Mouse (Mus musculus) embryo, embryonic 11 days (tissue): ENCODE data around the gene Rtbdn.
"Not testable (repeated sequence)": the region's sequence is repeated elsewhere in the genome, so short reads cannot be mapped to it uniquely, and the experiment has no call there.

Experiments used
- DNase-seq: peaks from one replicate; pipeline ENCODE4 v3.0.0-alpha.2; 2015

Rtbdn gene

GRCm38 (mm10) chr8:84946528-84947240, at the start of gene Rtbdn:
TSS of gene Rtbdn (plus strand) at chr8:84946991.
- DNase-seq, result no peak

GRCm38 (mm10) chr8:84901071-84901470, 45.7 kb upstream of the Rtbdn start:
- DNase-seq, result no peak

GRCm38 (mm10) chr8:84901752-84902151, 45.0 kb upstream of the Rtbdn start, which contains the start of gene Klf1:
TSS of gene Klf1 (plus strand) at chr8:84901928.
- no peak for DNase-seq

GRCm38 (mm10) chr8:84902367-84902919, 44.3 kb upstream of the Rtbdn start:
- peak; percentile 57 for DNase-seq

- peak; percentile 93 for DNase-seq
These were observed 43.7 kb upstream of the Rtbdn start for GRCm38 (mm10) chr8:84902920-84903661.

GRCm38 (mm10) chr8:84904351-84904750, 42.4 kb upstream of the Rtbdn start:
- DNase-seq, result no peak

GRCm38 (mm10) chr8:84907037-84907436, 39.8 kb upstream of the Rtbdn start:
- DNase-seq, result no peak

- no peak for DNase-seq
These were observed 39.3 kb upstream of the Rtbdn start for GRCm38 (mm10) chr8:84907493-84907892.

GRCm38 (mm10) chr8:84907979-84908378, 38.8 kb upstream of the Rtbdn start:
- DNase-seq, result not testable (repeated sequence)

GRCm38 (mm10) chr8:84908421-84909161, 38.2 kb upstream of the Rtbdn start, which contains the start of gene Dnase2a:
TSS of gene Dnase2a (plus strand) at chr8:84908560.
- DNase-seq, result peak; percentile 99

- no peak for DNase-seq
These were observed 37.5 kb upstream of the Rtbdn start for GRCm38 (mm10) chr8:84909162-84909767.

- no peak for DNase-seq
These were observed 36.8 kb upstream of the Rtbdn start for GRCm38 (mm10) chr8:84909949-84910348.

- DNase-seq, result no peak
These were observed 36.2 kb upstream of the Rtbdn start for GRCm38 (mm10) chr8:84910551-84910950.

- DNase-seq, result no peak
These were observed 34.9 kb upstream of the Rtbdn start for GRCm38 (mm10) chr8:84911854-84912253.

- DNase-seq, result no peak
These were observed 34.4 kb upstream of the Rtbdn start for GRCm38 (mm10) chr8:84912391-84912790.

- peak; percentile 77 for DNase-seq
These were observed 33.8 kb upstream of the Rtbdn start for GRCm38 (mm10) chr8:84912895-84913501.

GRCm38 (mm10) chr8:84913502-84913900, 33.3 kb upstream of the Rtbdn start:
- DNase-seq, result no peak

- peak; percentile 49 for DNase-seq
These were observed 32.8 kb upstream of the Rtbdn start for GRCm38 (mm10) chr8:84913960-84914359.

GRCm38 (mm10) chr8:84915269-84915668, 31.5 kb upstream of the Rtbdn start:
- DNase-seq, result no peak

- DNase-seq, result no peak
These were observed 29.0 kb upstream of the Rtbdn start for GRCm38 (mm10) chr8:84917781-84918180.

GRCm38 (mm10) chr8:84918646-84919045, 28.1 kb upstream of the Rtbdn start:
- DNase-seq, result no peak

- DNase-seq, result no peak
These were observed 25.2 kb upstream of the Rtbdn start for GRCm38 (mm10) chr8:84921596-84921995.
